In genomic region chr8:116732684-116733647, GRCm38 (mm10) we compare ENCODE assay signal across 9 mouse cellular contexts. TPM values are rescaled to one million over a fixed set of nuclear protein-coding genes. Genes with fewer than 3 reads are reported as not detected.
A peak's percentile ranks its signal among the peaks of the same experiment; 100 is the strongest.
DNase-seq lines count a peak whose midpoint lies in the region; ATAC-seq and TF ChIP-seq lines count a peak whose summit lies in the region.
"Had no signal": no experiment of that assay in that cellular context is flagged by ENCODE, and none has a peak within 500 bp of the region (broad histone marks: within the 10 kb centered on the region; RNA-seq: fewer than 3 reads in every experiment).

Gene Cdyl2 (minus strand): TSS chr8:116732991.

- peaks cover 11% of the 10 kb centered on the region; the same call in 1 of the 2 replicates for H3K27me3 ChIP-seq in forebrain, embryonic 13.5 days
- H3K27me3 ChIP-seq in heart, postnatal 0 days (ENCODE audit: control insufficient read depth, insufficient read depth, low read length), result peaks cover 11% of the 10 kb centered on the region
- H3K27me3 ChIP-seq in liver, embryonic 14.5 days (ENCODE audit: control insufficient read depth, insufficient read depth, low read length), result no peaks in the 10 kb centered on the region
- H3K27me3 ChIP-seq in stomach, embryonic 15.5 days (replicated peaks), result no peaks in the 10 kb centered on the region; the same call in 1 of the 2 replicates

- peak within 1 kb of the TSS; percentile 82 for H3K27ac ChIP-seq in forebrain, embryonic 13.5 days
- peak within 1 kb of the TSS; percentile 82 for H3K27ac ChIP-seq in heart, postnatal 0 days (ENCODE audit: low read depth)
- H3K27ac ChIP-seq in liver, embryonic 14.5 days, result no peak within 1 kb of the TSS
- peak within 1 kb of the TSS; percentile 57 for H3K27ac ChIP-seq in stomach, embryonic 15.5 days

- TF ChIP-seq EP300 in heart, postnatal 0 days (IDR thresholded peaks at IDR 0.05; ENCODE audit: low read depth), result no peak
- TF ChIP-seq EP300 in liver, embryonic 14.5 days (IDR thresholded peaks at IDR 0.05; ENCODE audit: low read depth), result no peak

- peak; percentile 93 for ATAC-seq in forebrain, embryonic 13.5 days
- ATAC-seq in heart, postnatal 0 days (ENCODE audit: insufficient read depth, low read depth), result peak; percentile 83
- ATAC-seq in liver, embryonic 14.5 days (ENCODE audit: insufficient read depth), result peak; percentile 80
- peak; percentile 79 for ATAC-seq in stomach, embryonic 15.5 days (ENCODE audit: insufficient read depth, low FRiP score, low read depth)

- peak within 1 kb of the TSS; percentile 73 for H3K4me2 ChIP-seq in forebrain, embryonic 13.5 days
- peak within 1 kb of the TSS; percentile 93 for H3K4me2 ChIP-seq in heart, postnatal 0 days (ENCODE audit: low read depth, low read length)
- H3K4me2 ChIP-seq in liver, embryonic 14.5 days (ENCODE audit: low read depth), result peak within 1 kb of the TSS; percentile 61
- peak within 1 kb of the TSS; percentile 89 for H3K4me2 ChIP-seq in stomach, embryonic 15.5 days

- no peak for TF ChIP-seq CTCF in heart, postnatal 0 days (IDR thresholded peaks at IDR 0.05; ENCODE audit: low read depth)
- no peak for TF ChIP-seq CTCF in liver, embryonic 14.5 days (IDR thresholded peaks at IDR 0.05; ENCODE audit: low read depth)

- peaks cover 5% of the 10 kb centered on the region; the same call in 1 of the 2 replicates for H3K36me3 ChIP-seq in forebrain, embryonic 13.5 days (ENCODE audit: poor library complexity, severe bottlenecking)
- H3K36me3 ChIP-seq in heart, postnatal 0 days (replicated peaks; ENCODE audit: control insufficient read depth, insufficient read depth, low read length), result no peaks in the 10 kb centered on the region
- no peaks in the 10 kb centered on the region for H3K36me3 ChIP-seq in liver, embryonic 14.5 days (replicated peaks; ENCODE audit: control insufficient read depth, insufficient read depth, low read depth)
- H3K36me3 ChIP-seq in stomach, embryonic 15.5 days, result no peaks in the 10 kb centered on the region

- peak; percentile 88 for DNase-seq in CD4-positive helper T cell, adult 2 months (ENCODE audit: low read depth, low spot score)
- DNase-seq in c-Kit-positive CD71-negative TER-119-negative erythroid progenitor cells, embryonic 14.5 days (ENCODE audit: low read depth), result peak; percentile 37
- DNase-seq in heart, postnatal 0 days (ENCODE audit: low spot score), result peak; percentile 49
- peak; percentile 82 to 91 for DNase-seq in kidney, postnatal 36 days
- DNase-seq in liver, embryonic 14.5 days (ENCODE audit: low read depth in 3 of 3, low spot score in 3 of 3), result peak; percentile 23 to 30 (median 23)
- DNase-seq in neural tube, embryonic 10.5 days (ENCODE audit: extremely low spot score, low spot score), result peak; percentile 79

- WGBS in forebrain, embryonic 13.5 days, result under 1% methylated on average over 84 of the region's 129 CpGs
- under 1% methylated on average over 111 of the region's 129 CpGs for WGBS in heart, postnatal 0 days
- 0% methylated on average over 97 of the region's 129 CpGs for WGBS in liver, embryonic 14.5 days (ENCODE audit: insufficient replicate concordance)
- WGBS in stomach, embryonic 15.5 days, result under 1% methylated on average over 119 of the region's 129 CpGs

- peak within 1 kb of the TSS; percentile 77 for H3K4me3 ChIP-seq in forebrain, embryonic 13.5 days
- peak within 1 kb of the TSS; percentile 98 for H3K4me3 ChIP-seq in heart, postnatal 0 days (ENCODE audit: low read depth, low read length)
- peak within 1 kb of the TSS; percentile 78 to 96 for H3K4me3 ChIP-seq in liver, embryonic 14.5 days (ENCODE audit: insufficient read depth in 1 of 2, low read depth in 2 of 2, low read length in 2 of 2)
- peak within 1 kb of the TSS; percentile 83 for H3K4me3 ChIP-seq in stomach, embryonic 15.5 days (replicated peaks)

- peaks cover 10% of the 10 kb centered on the region for H3K4me1 ChIP-seq in forebrain, embryonic 13.5 days
- H3K4me1 ChIP-seq in heart, postnatal 0 days (ENCODE audit: control insufficient read depth, insufficient read depth), result no peaks in the 10 kb centered on the region
- H3K4me1 ChIP-seq in liver, embryonic 14.5 days (replicated peaks; ENCODE audit: control insufficient read depth in 2 of 2, insufficient read depth in 2 of 2, low read length in 1 of 2), result peaks cover 0 to 15% of the 10 kb centered on the region in 2 experiments; a peak in 2 of 4 replicates
- H3K4me1 ChIP-seq in stomach, embryonic 15.5 days, result peaks cover 12% of the 10 kb centered on the region; the same call in 1 of the 2 replicates

- H3K9me3 ChIP-seq in forebrain, embryonic 13.5 days (replicated peaks), result no peaks in the 10 kb centered on the region
- 0 out of 2 replicates have a peak, but pooled peaks cover 5% of the 10 kb centered on the region for H3K9me3 ChIP-seq in heart, postnatal 0 days (replicated peaks; ENCODE audit: control insufficient read depth, low read length)
- H3K9me3 ChIP-seq in liver, embryonic 14.5 days (ENCODE audit: control insufficient read depth, low read length), result no peaks in the 10 kb centered on the region
- no peaks in the 10 kb centered on the region for H3K9me3 ChIP-seq in stomach, embryonic 15.5 days

- H3K9ac ChIP-seq in forebrain, embryonic 13.5 days, result peak within 1 kb of the TSS; percentile 78
- H3K9ac ChIP-seq in heart, postnatal 0 days (replicated peaks; ENCODE audit: low read depth, low read length), result peak within 1 kb of the TSS; percentile 92
- peak within 1 kb of the TSS; percentile 41 for H3K9ac ChIP-seq in liver, embryonic 14.5 days (replicated peaks)
- peak within 1 kb of the TSS; percentile 62 for H3K9ac ChIP-seq in stomach, embryonic 15.5 days

RNA-seq across cellular contexts. Expression of gene Cdyl2, which starts in this region (rescaled TPM):
- polyA plus RNA-seq in forebrain, embryonic 13.5 days (2015; fragmentation: Nextera tagmentation; extraction: Ambion mirVana), result 7.0 and 8.5 TPM in 2 replicates
- total RNA-seq in heart, postnatal 0 days (2014; rRNA removed; ENCODE audit: low replicate concordance), result 3.6 and 4.7 TPM in 2 replicates
- polyA plus RNA-seq in heart, postnatal 0 days (2015; fragmentation: Nextera tagmentation; extraction: Ambion mirVana), result 3.3 and 4.2 TPM in 2 replicates
- polyA plus RNA-seq in liver, embryonic 14.5 days (2012; rRNA removed), result 0.55 and 0.77 TPM in 2 replicates
- 1.5 and 2.2 TPM in 2 replicates for polyA plus RNA-seq in liver, embryonic 14.5 days (2014; fragmentation: Nextera tagmentation; extraction: Ambion mirVana)
- 5.2 and 6.3 TPM in 2 replicates for polyA plus RNA-seq in stomach, embryonic 15.5 days (2015; fragmentation: Nextera tagmentation; extraction: Ambion mirVana)
- total RNA-seq: MEL had no signal

Comparison
In these comparisons a context has a peak if more than half of its experiments do, and no peak if none do; other contexts are left out.
1. DNase-seq: peak in every context shown above with its lines; median percentile 88 in CD4-positive helper T cell, adult 2 months; 86 in kidney, postnatal 36 days; 79 in neural tube, embryonic 10.5 days; 49 in heart, postnatal 0 days; 37 in c-Kit-positive CD71-negative TER-119-negative erythroid progenitor cells, embryonic 14.5 days; 23 in liver, embryonic 14.5 days.
2. H3K9ac ChIP-seq: peak in every context shown above with its lines; median percentile 92 in heart, postnatal 0 days; 78 in forebrain, embryonic 13.5 days; 62 in stomach, embryonic 15.5 days; 41 in liver, embryonic 14.5 days.